Mouse (Mus musculus) adrenal gland, adult 18-20 months (tissue): ENCODE data around the gene G430095P16Rik. TPM values are rescaled to one million over a fixed set of nuclear protein-coding genes. Genes with fewer than 3 reads are reported as not detected.

Experiments
- DNase-seq, 2 experiments: peaks; one replicate each; pipeline ENCODE4 v3.0.0; 2021 to 2022; ENCODE audit warnings: low spot score in 2 of 2
- total RNA-seq, 2 experiments: library from RNA; stranded (reverse); gene quantifications; 1 replicate in 1 of 2; 2 replicates in 1 of 2; pipeline ENCODE4 v1.2.3; 2021

The G430095P16Rik gene
- total RNA-seq, 2 experiments from 2014 or later, result 0.45 to 0.76 TPM

DNA sequence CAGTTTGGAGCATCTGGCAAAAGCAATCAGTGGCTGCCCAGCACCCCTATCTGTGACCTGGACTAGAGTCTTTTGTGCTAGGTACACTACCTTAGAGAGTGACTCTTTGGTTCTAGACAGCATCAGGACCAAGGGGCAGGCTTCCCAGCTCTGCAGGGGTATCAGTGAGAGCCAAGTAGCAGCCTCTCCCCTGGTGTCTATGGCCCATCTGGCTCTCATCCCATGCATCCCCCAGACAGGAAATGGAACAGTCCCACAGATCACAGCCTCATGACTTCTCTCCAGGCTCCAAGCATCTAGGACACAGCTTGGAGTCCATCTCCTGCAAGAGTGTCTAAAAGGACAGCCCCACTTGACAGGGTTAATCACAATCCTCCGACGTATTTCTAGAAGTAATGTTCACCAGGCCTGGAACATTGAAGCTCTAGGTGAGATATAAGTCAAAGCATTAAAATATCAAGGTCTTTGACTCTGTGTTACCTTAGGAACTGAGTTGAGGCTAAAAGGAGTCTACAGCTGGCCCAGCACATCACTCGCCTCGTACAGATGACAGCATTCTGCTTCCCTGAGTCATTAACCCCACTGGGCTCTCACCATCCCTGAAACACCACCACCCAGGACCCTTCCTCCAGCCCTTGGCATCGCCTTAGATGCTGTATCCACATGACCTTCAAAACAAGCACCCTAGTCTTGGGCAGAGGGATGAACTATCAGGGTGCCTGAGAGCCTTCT, 3.7 kb upstream of the G430095P16Rik start:
- DNase-seq, result no peak

DNA sequence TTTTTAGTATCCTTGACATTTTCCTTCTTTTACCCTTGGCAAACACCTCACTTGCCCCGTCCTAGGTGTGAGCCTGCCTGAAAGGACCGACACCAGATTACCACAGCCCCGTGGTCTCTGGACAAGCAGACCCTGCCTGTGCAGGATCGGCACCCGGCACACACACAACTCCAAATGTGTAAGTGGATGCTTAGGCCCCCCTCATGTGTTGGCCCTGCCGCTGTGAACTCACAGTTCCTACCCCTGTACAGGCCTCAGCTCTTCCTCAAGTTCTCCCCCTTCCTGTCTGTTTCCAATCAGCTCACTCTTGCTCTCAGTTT, 317 bp upstream of the G430095P16Rik start:
- no peak for DNase-seq

DNA sequence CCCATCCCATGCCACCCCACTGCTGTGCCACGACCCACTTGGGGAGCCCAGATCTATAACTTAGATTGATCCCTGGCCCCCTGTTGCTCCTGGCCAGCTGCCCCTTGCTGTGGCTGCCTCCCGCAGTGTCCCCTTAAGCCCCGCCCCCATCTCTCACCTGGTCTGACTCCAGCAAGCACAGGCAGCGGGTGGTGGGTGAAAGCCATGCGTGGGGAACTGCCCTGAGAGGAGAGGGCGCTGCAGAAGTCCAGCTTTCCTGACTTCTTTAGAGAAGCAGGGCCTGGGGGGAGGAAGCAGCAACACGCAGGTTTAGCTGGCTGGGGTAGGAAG, 729 bp downstream of the G430095P16Rik start:
- no peak for DNase-seq

GRCm38 (mm10) chr8:84724683-84725082, 1.9 kb downstream of the G430095P16Rik start:
- DNase-seq, result no peak

- no peak for DNase-seq
Observed at GRCm38 (mm10) chr8:84725246-84725940, 2.6 kb downstream of the G430095P16Rik start.

DNA sequence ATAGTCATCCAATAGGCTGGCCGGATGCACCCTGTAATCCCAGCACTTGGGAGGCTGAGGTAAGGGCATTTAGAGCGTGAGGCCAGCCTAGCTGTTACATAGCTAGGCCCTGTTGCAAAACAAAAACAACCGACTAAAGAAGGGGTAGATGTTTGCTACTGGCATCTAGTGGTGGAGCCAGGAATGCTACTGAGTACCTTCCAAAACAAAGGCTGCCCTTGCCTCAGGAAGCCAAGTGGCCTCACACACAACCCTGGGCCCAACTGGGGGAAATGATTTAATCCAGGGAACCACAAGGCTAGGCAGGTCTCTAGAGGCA, 3.1 kb downstream of the G430095P16Rik start:
- DNase-seq, result no peak

GRCm38 (mm10) chr8:84728474-84728873, 5.7 kb downstream of the G430095P16Rik start:
- no peak for DNase-seq

GRCm38 (mm10) chr8:84729921-84730362, 7.1 kb downstream of the G430095P16Rik start:
- no peak for DNase-seq

DNA sequence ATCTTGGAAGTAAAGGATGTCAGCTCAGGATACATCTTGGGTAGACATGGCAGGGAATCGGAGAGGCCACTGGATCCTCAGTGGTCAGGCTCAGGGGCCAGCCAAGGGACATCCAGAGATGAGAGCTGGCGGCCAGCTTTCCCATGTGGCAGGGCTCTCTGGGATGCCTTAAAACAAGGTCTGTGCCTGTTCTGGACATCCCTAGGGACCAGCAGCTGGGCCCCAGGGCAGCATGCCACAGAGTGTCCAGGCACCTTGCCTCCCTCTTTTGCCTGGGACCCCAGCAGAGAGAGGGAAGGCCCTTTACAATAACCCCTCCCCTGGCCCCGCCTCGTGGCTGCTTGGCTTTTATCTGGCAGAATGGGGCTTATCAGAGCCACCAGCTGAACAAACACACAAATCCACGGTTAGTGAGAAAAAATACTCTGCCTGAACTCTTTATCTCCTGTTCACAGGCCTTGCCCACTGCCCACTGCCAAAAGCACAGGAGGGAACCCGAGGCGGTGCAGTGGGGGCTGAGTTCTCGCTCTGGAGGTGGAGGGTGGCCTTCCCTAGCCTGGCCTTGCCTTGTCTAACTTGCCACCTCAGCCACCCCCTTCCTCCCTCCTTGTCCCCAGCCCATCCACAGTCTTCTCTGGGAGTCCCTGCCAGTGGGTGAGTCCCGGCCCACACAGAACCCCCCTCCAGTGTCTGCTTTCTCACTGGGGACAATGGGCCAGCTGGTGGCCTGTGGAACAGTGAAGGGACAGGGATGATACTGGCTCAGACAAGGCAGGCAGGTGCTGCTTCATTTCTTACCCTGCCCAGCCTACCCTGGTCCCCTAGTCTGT, 7.9 kb downstream of the G430095P16Rik start:
- no peak for DNase-seq

- no peak for DNase-seq
Observed at GRCm38 (mm10) chr8:84731371-84732177, 8.8 kb downstream of the G430095P16Rik start.

DNA sequence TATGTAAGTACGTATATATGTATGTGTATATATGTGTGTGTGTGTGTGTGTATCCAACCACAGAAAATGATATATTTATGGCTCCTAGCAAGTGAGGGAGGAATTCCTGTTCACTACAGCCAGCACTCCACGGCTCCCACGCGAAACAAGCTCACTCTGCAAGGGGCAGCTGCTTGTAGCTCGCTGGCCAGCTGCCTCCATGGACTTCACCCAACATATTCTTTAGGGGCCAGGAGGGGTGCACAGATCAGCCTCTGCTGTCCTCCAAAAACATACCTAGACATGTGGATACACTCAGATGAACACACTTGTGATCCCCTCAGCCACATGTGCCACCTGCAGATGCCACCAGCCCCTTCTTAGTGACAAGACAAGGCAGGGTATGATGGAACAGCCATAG, 9.7 kb downstream of the G430095P16Rik start:
- no peak for DNase-seq

DNA sequence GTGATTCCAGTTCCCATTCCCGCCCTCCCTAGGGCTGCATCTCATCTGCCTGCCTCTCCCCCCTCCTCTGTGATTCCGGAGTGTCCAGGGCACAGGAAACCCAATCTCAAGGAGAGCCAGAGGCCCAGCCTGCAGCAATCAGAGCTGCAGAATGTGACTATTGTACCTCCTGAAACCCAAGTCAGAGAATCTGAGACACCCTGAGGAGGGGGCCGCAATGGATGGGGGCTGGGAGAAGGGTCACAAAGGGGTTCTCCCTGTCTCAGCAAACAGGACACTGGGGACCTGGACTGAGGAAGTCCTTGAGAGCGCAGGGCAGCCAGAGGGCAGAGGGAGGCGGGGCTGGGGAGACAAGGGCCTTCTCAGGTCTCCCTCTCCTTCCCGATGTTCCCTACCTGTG, 10.2 kb downstream of the G430095P16Rik start:
- DNase-seq, result no peak

GRCm38 (mm10) chr8:84733959-84734358, 11.2 kb downstream of the G430095P16Rik start:
- no peak for DNase-seq

GRCm38 (mm10) chr8:84734680-84735079, 11.9 kb downstream of the G430095P16Rik start:
- no peak for DNase-seq

- DNase-seq, result no peak
Observed at GRCm38 (mm10) chr8:84735597-84735996, 12.8 kb downstream of the G430095P16Rik start.

GRCm38 (mm10) chr8:84736521-84736920, 13.7 kb downstream of the G430095P16Rik start:
- DNase-seq, result no peak

DNA sequence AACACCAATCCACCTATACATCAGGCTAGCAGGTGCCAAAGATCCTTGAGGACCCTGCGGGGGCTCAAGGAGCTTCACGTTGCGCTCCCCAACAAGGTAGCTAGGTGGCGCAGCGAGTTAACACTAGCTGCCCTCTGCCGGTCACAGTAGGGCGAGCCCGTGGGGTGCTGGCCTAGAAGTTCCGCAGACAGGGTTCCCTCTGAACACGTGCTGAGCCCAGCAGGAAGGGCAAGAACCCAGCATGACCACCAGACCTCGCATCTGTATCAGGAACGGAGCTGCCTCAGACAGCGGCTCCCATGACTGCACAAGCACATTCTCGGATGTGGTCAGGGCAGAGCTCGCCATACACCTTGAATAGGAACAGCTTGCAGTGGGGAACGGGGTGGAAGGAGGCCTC, 14.8 kb downstream of the G430095P16Rik start:
- peak; percentile 63 to 74 for DNase-seq

DNA sequence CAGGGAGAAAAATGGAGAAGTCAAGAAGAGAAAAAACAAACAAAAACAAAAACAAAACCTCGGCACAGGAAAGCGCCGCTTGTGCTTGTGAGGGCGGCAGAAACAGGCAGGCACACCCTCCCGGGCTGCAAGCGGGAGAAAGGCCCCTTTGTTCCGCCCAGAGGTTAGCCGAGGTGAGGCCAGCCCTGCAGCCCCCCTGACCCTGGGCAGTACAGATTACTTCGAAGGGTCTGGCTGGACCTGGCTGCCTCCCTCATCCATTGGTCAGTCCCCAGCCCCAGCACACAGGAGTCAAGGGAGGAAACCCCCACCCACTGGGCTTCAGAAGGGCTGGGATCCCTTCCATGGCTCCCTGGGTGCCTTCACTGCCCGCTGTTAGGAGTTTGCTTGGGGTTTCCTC, 15.5 kb downstream of the G430095P16Rik start:
- no peak for DNase-seq

DNA sequence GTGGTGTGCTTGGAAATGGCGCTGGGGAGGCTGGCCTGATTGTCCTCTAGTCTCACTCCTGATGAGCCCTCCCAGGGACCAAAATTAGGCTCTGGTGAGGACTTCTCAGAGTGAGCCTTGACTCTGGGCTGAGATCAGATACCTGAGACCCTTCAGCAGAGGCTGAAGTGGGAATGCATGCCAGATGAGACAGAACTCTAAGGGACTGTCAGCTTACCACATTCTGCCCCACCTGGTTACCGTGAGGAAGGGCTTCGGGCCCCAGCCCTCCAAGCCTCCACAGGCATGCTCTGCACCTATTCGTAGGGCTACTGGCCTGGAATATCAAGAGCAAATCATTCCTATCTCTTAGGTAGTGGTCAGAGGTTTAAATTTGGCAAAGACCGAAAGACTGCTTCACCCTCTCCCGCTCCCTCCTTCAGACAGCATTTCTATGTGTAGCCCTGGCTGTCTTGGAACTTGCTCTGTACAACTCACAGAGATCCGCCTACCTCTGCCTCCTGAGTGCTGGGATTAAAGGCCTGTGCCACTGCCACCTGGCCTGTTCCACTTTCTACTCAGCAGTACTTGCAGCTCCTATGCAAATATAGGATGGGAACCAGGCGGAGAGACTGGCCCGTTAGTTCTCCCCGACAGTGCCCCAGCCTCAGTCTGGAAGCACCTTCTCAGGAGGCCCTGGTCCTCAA, 16.1 kb downstream of the G430095P16Rik start:
- DNase-seq, result no peak

DNA sequence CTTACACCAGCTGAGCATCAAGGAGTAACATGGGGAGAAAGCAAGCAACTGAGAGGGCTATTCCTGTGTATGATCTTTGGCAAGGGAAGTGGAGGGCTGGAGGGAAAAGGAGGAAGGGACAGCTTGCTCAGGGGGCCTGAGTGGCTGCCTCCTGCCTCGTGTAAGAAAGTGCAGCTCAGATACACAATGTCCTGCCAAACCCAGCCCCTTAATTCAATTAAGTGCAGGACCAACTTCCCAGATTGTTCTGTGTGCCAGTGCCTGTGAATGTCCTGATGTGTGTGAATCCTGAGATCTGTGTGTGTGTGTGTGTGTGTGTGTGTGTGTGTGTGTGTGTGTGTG, 16.6 kb downstream of the G430095P16Rik start:
- DNase-seq, result no peak
